Mouse (Mus musculus) megakaryocyte, embryonic 14.5 days (primary cell): ENCODE measurements around the gene Gm14412.
"Not testable (repeated sequence)": the region's sequence is repeated elsewhere in the genome, so short reads cannot be mapped to it uniquely, and the experiment has no call there.

Experiments used
- FLI1 ChIP-seq: IDR thresholded peaks from 2 replicates; pipeline ENCODE4 v1.6.1; 2012; ENCODE audit warnings: low read length, inconsistent platforms, mixed read lengths
- GATA1 ChIP-seq: IDR thresholded peaks from 3 replicates; pipeline ENCODE4 v1.6.1; 2012; ENCODE audit warnings: mixed read lengths, low read length, inconsistent platforms, borderline replicate concordance

DNA sequence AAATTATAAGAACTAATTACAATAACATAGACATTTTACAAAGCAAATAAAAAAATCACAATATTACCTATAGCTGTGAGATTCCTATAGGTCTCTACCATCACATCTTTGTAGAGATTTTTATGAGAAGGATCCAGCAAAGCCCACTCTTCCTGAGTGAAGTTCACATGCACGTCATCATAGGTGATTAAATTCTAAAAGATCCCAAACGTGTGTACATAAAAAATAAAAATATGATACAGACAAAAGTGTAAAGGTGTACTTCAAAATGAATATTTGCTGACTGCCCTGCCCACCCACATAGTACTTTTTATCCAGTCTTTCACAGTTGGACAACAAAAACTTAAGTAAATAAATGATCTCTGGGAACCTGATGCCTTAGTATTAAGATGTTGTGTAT is 57.2 kb downstream of the Gm14412 start, which contains the start of gene Gm14409:
- TF ChIP-seq GATA1, FLI1: not testable (repeated sequence)
